Mouse (Mus musculus) heart, adult 9 months (tissue): ENCODE results near the gene Amt.

Source experiments
- DNase-seq, 2 experiments: peaks; one replicate each; pipeline ENCODE4 v3.0.0; 2022; ENCODE audit warnings: low spot score in 2 of 2

The Amt gene

GRCm38 (mm10) chr9:108338886-108339781 lies 42.5 kb downstream of the Amt start, which contains the start of gene Gpx1:
Gpx1 (plus strand) TSS chr9:108338903.
- peak; percentile 95 to 98 for DNase-seq

GRCm38 (mm10) chr9:108339886-108340257 lies 43.2 kb downstream of the Amt start:
- peak; percentile 27 to 32 for DNase-seq

GRCm38 (mm10) chr9:108340258-108341138 lies 43.8 kb downstream of the Amt start:
- peak; percentile 39 to 55 for DNase-seq

GRCm38 (mm10) chr9:108341139-108341475 lies 44.5 kb downstream of the Amt start:
- DNase-seq: no peak

GRCm38 (mm10) chr9:108341801-108342200 lies 45.1 kb downstream of the Amt start:
- no peak for DNase-seq

- peak; percentile 21 to 51 for DNase-seq
These were observed 45.7 kb downstream of the Amt start for GRCm38 (mm10) chr9:108342301-108342831.

- DNase-seq: no peak
These were observed 46.7 kb downstream of the Amt start for GRCm38 (mm10) chr9:108343331-108343730.

- DNase-seq: no peak
These were observed 47.2 kb downstream of the Amt start for GRCm38 (mm10) chr9:108343835-108344234.

- DNase-seq: no peak
These were observed 47.8 kb downstream of the Amt start for GRCm38 (mm10) chr9:108344471-108344870.

- no peak for DNase-seq
These were observed 50.4 kb downstream of the Amt start for GRCm38 (mm10) chr9:108347024-108347423.

GRCm38 (mm10) chr9:108347540-108348289 lies 51.1 kb downstream of the Amt start, which contains the start of gene Usp4:
Usp4 (plus strand) TSS chr9:108347853.
- peak; percentile 90 to 93 for DNase-seq

- no peak for DNase-seq
These were observed 51.6 kb downstream of the Amt start for GRCm38 (mm10) chr9:108348290-108348680.

GRCm38 (mm10) chr9:108349727-108350126 lies 53.1 kb downstream of the Amt start:
- DNase-seq: no peak
